Mouse (Mus musculus) midbrain, embryonic 12.5 days (tissue): Measurements from ENCODE around the gene Klra3. TPM values are rescaled to one million over a fixed set of nuclear protein-coding genes. Genes with fewer than 3 reads are reported as not detected.
"Not testable (repeated sequence)": the region's sequence is repeated elsewhere in the genome, so short reads cannot be mapped to it uniquely, and the experiment has no call there.

Source experiments
- ATAC-seq: fragments of 200-750 bp; cut with Nextera tagmentation; 2 replicates; pipeline ENCODE4 v1.8.0; 2017; ENCODE audit warnings: low read depth, moderate TSS enrichment, moderate library complexity; ENCODE audit not compliant: low FRiP score
- H3K27ac ChIP-seq: fragments of 300-500 bp; sonication (generic); replicated peaks from 2 replicates; pipeline ENCODE4 v1.5.1; 2016; ENCODE audit warnings: mild to moderate bottlenecking
- H3K27me3 ChIP-seq: fragments of 300-500 bp; sonication (generic); 2 replicates; pipeline ENCODE4 v1.6.1; 2016; ENCODE audit warnings: mild to moderate bottlenecking
- H3K36me3 ChIP-seq: fragments of 300-500 bp; sonication (generic); 2 replicates; pipeline ENCODE4 v1.6.1; 2016
- H3K4me1 ChIP-seq: fragments of 300-500 bp; sonication (generic); 2 replicates; pipeline ENCODE4 v1.6.1; 2016
- H3K4me2 ChIP-seq: fragments of 300-500 bp; sonication (generic); replicated peaks from 2 replicates; pipeline ENCODE4 v1.6.1; 2016; ENCODE audit warnings: mild to moderate bottlenecking, moderate library complexity
- H3K4me3 ChIP-seq: fragments of 300-500 bp; sonication (generic); 2 replicates; pipeline ENCODE4 v1.5.1; 2016; ENCODE audit warnings: mild to moderate bottlenecking
- H3K9ac ChIP-seq: fragments of 300-500 bp; sonication (generic); replicated peaks from 2 replicates; pipeline ENCODE4 v1.6.1; 2016; ENCODE audit warnings: mild to moderate bottlenecking, moderate library complexity
- H3K9me3 ChIP-seq: fragments of 300-500 bp; sonication (generic); 2 replicates; pipeline ENCODE4 v1.6.1; 2016; ENCODE audit warnings: mild to moderate bottlenecking
- WGBS: fragments of 180-500 bp; shearing (Covaris S2); methylation state at CpG from one replicate; pipeline ENCODE4 v1.1.7; 2016; 5-methylcytosine and 5-hydroxymethylcytosine counted together
- polyA plus RNA-seq: library from polyadenylated mRNA; unstranded; fragments of >200 nt; fragmentation: Nextera tagmentation; extraction: Ambion mirVana; gene quantifications from 2 replicates; pipeline ENCODE4 v1.2.1, GENCODE M21; 2016

Gene Klra3
- not detected in 2 replicates for polyA plus RNA-seq

- Histone ChIP-seq H3K27ac (no peak within 1 kb of the TSS), H3K36me3 (no peaks in the 10 kb centered on the region), H3K27me3 (no peaks in the 10 kb centered on the region), H3K4me2 (no peak within 1 kb of the TSS), H3K4me1 (no peaks in the 10 kb centered on the region), H3K9ac (no peak within 1 kb of the TSS), H3K4me3 (no peak within 1 kb of the TSS), H3K9me3 (no peaks in the 10 kb centered on the region)
- WGBS: 88% methylated on average over 8 of the region's 8 CpGs
- no peak for ATAC-seq
Observed at GRCm38 (mm10) chr6:130337411-130337810, at the start of gene Klra3. Klra3 (minus strand) TSS chr6:130337574.

GRCm38 (mm10) chr6:130386750-130387149 lies 49.4 kb upstream of the Klra3 start, which contains the start of gene Klra1:
Klra1 (minus strand) TSS chr6:130386874.
- H3K27ac ChIP-seq: no peak within 1 kb of the TSS
- H3K4me3 ChIP-seq: no peak within 1 kb of the TSS
- H3K9me3 ChIP-seq: peaks cover 12% of the 10 kb centered on the region; the same call in 1 of the 2 replicates
- H3K36me3 ChIP-seq: no peaks in the 10 kb centered on the region
- H3K4me1 ChIP-seq: no peaks in the 10 kb centered on the region
- no peak within 1 kb of the TSS for H3K4me2 ChIP-seq
- no peaks in the 10 kb centered on the region for H3K27me3 ChIP-seq
- no peak for ATAC-seq
- H3K9ac ChIP-seq: no peak within 1 kb of the TSS
- WGBS: 84% methylated on average over 2 of the region's 2 CpGs

GRCm38 (mm10) chr6:130385803-130386202 lies 48.4 kb upstream of the Klra3 start:
- H3K27ac ChIP-seq: no peak overlapping the region
- no peaks in the 10 kb centered on the region for H3K4me1 ChIP-seq
- no peaks in the 10 kb centered on the region for H3K36me3 ChIP-seq
- H3K9ac ChIP-seq: no peak overlapping the region
- H3K9me3 ChIP-seq: peaks cover 12% of the 10 kb centered on the region; the same call in 1 of the 2 replicates
- ATAC-seq: no peak
- H3K27me3 ChIP-seq: no peaks in the 10 kb centered on the region
- no peak overlapping the region for H3K4me2 ChIP-seq
- H3K4me3 ChIP-seq: no peak overlapping the region
- WGBS: 68% methylated on average over 1 of the region's 1 CpGs

- 69% methylated on average over 4 of the region's 4 CpGs for WGBS
- no peak overlapping the region for H3K9ac ChIP-seq
- no peak overlapping the region for H3K27ac ChIP-seq
- no peak overlapping the region for H3K4me2 ChIP-seq
- peaks cover 16% of the 10 kb centered on the region; the same call in 1 of the 2 replicates for H3K9me3 ChIP-seq
- H3K27me3 ChIP-seq: no peaks in the 10 kb centered on the region
- no peak overlapping the region for H3K4me3 ChIP-seq
- H3K4me1 ChIP-seq: no peaks in the 10 kb centered on the region
- ATAC-seq: no peak
- H3K36me3 ChIP-seq: no peaks in the 10 kb centered on the region
Observed at GRCm38 (mm10) chr6:130382375-130382774, 45.0 kb upstream of the Klra3 start.

- WGBS: 41% methylated on average over 1 of the region's 1 CpGs
- ATAC-seq: not testable (repeated sequence)
Observed at GRCm38 (mm10) chr6:130345381-130345780, 8.0 kb upstream of the Klra3 start.

DNA sequence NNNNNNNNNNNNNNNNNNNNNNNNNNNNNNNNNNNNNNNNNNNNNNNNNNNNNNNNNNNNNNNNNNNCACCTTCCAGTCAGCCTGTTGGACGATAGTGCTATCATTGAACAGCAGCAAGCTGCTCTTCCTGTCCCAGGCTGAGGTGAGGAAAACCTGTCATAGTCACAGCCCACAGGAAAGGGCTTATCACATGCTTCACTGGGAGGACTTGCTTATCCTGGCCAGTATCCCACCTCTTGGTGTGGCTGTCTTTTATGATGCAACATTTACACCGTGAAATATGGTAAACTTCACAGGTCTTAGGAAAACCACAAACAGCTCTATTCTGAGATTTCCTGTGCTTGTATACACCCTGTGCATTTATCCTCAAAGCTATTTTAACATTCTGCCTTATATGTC lies 4.6 kb upstream of the Klra3 start:
- H3K4me1 ChIP-seq, H3K9me3 ChIP-seq, H3K27ac ChIP-seq, H3K27me3 ChIP-seq, H3K4me2 ChIP-seq, H3K4me3 ChIP-seq, H3K9ac ChIP-seq, ATAC-seq, H3K36me3 ChIP-seq: not testable (repeated sequence)
- WGBS: 81% methylated on average over 2 of the region's 2 CpGs

More at GRCm38 (mm10) chr6:130345381-130345780, 8.0 kb upstream of the Klra3 start:
- H3K27me3 ChIP-seq, H3K4me2 ChIP-seq, H3K4me3 ChIP-seq, H3K9me3 ChIP-seq, H3K9ac ChIP-seq, H3K27ac ChIP-seq, H3K4me1 ChIP-seq, H3K36me3 ChIP-seq: not testable (repeated sequence)

- ATAC-seq: no peak
Observed at GRCm38 (mm10) chr6:130287984-130288649, 49.3 kb downstream of the Klra3 start.

DNA sequence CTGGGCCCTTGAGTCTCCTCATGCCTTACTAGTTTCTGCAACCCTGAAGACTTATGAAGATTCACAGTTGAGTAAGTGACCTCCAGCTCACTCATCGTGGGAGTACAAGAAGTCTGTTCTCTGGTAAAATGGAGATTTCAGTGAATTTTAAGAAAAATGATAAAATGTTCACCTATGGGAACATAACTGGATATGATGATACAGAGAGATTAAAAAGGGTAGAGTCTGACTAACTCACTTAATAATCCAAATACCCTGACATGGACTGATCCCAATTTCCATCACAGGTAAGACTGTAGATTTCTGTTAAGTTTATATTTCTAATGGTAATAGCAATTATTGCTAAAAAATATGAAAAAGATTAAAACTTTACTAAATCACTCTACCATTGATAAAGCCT lies 55.5 kb downstream of the Klra3 start, which contains the start of gene Klra10:
TSS of gene Klra10 (minus strand) at position 101 of the 400 bp plus-strand sequence.
- 69% methylated on average over 1 of the region's 1 CpGs for WGBS
- not testable (repeated sequence) for ATAC-seq, H3K36me3 ChIP-seq, H3K9me3 ChIP-seq, H3K4me2 ChIP-seq, H3K9ac ChIP-seq, H3K27ac ChIP-seq, H3K4me3 ChIP-seq, H3K4me1 ChIP-seq, H3K27me3 ChIP-seq

More at GRCm38 (mm10) chr6:130287984-130288649, 49.3 kb downstream of the Klra3 start:
- no peaks in the 10 kb centered on the region for H3K4me1 ChIP-seq
- 0 out of 2 replicates have a peak, but pooled peaks cover 7% of the 10 kb centered on the region for H3K9me3 ChIP-seq
- H3K27me3 ChIP-seq: no peaks in the 10 kb centered on the region
- no peaks in the 10 kb centered on the region for H3K36me3 ChIP-seq
- no peak overlapping the region for H3K9ac ChIP-seq
- H3K27ac ChIP-seq: no peak overlapping the region
- H3K4me3 ChIP-seq: no peak overlapping the region
- no peak overlapping the region for H3K4me2 ChIP-seq

Other genes with a start within 250 kb of the Klra3 start
- gene Klra8, start 207.7 kb downstream of the Klra3 start, polyA plus RNA-seq: not detected in 2 replicates
- not detected in 2 replicates for gene Klra9, start 144.5 kb downstream of the Klra3 start, polyA plus RNA-seq
- not detected in 2 replicates for gene Klra7, start 104.3 kb downstream of the Klra3 start, polyA plus RNA-seq
- gene Klra10, start 55.6 kb downstream of the Klra3 start, polyA plus RNA-seq: not detected in 2 replicates
- not detected in 2 replicates for gene Klra1, start 49.3 kb upstream of the Klra3 start, polyA plus RNA-seq